ENCODE assay signal across 21 mouse cellular contexts in the genomic region with DNA sequence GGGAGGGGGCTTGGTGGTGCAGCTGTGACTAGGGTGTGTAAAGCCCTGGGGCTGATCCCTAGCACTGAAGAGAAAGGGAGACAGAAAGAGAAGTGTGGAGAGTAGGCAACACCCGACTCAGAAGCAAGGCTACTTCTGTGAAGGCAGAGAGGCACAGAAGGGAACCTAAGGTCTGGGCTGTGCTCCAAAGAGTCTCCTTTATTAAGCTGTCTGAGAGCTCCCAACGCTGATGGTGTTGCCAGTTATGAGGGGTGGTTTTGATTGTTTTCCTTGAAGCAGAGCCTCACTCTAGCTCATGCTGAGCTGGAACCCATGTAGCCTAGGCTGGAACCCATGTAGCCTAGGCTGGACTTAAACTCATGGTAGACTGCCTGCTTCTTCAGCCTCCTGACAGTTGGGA. TPM values are rescaled to one million over a fixed set of nuclear protein-coding genes. Genes with fewer than 3 reads are reported as not detected.
DNase-seq lines count a peak whose midpoint lies in the region; ATAC-seq and TF ChIP-seq lines count a peak whose summit lies in the region.
"Had no signal": no experiment of that assay in that cellular context is flagged by ENCODE, and none has a peak within 500 bp of the region (broad histone marks: within the 10 kb centered on the region; RNA-seq: fewer than 3 reads in every experiment).

No protein-coding gene starts in this region.

- H3K9me3 ChIP-seq in intestine, embryonic 14.5 days (ENCODE audit: control insufficient read depth, low read length), result no peaks in the 10 kb centered on the region
- H3K9me3 ChIP-seq in intestine, postnatal 0 days (ENCODE audit: control insufficient read depth), result no peaks in the 10 kb centered on the region
- H3K9me3 ChIP-seq: forebrain, embryonic 15.5 days; liver, embryonic 12.5 days; midbrain, embryonic 13.5 days; neural tube, embryonic 13.5 days had no signal

- no peak overlapping the region for H3K9ac ChIP-seq in intestine, embryonic 14.5 days (ENCODE audit: low read length)
- no peak overlapping the region for H3K9ac ChIP-seq in intestine, postnatal 0 days (ENCODE audit: low read depth, low read length)
- H3K9ac ChIP-seq: forebrain, embryonic 15.5 days; liver, embryonic 12.5 days; liver, postnatal 0 days; midbrain, embryonic 13.5 days; neural tube, embryonic 13.5 days had no signal

- H3K27me3 ChIP-seq in intestine, embryonic 14.5 days (replicated peaks; ENCODE audit: control insufficient read depth, insufficient read depth, low read length), result no peaks in the 10 kb centered on the region
- H3K27me3 ChIP-seq in intestine, postnatal 0 days (replicated peaks; ENCODE audit: control insufficient read depth, insufficient read depth, low read length), result no peaks in the 10 kb centered on the region
- H3K27me3 ChIP-seq: forebrain, embryonic 15.5 days; liver, embryonic 12.5 days; midbrain, embryonic 13.5 days; neural tube, embryonic 13.5 days had no signal

- peak; percentile 60 for DNase-seq in cerebellum, adult 9-10 months
- no peak for DNase-seq in cerebellum, postnatal 4 days (ENCODE audit: low spot score in 2 of 2)
- peak; percentile 10 for DNase-seq in intestine, embryonic 14.5 days (ENCODE audit: low spot score)
- DNase-seq in cerebellum, adult 9-11 months, result peak; percentile 60
- DNase-seq in spleen, postnatal 14 days (ENCODE audit: low spot score in 2 of 2), result no peak
- DNase-seq in spleen, postnatal 36 days (ENCODE audit: low spot score in 2 of 2), result no peak
- DNase-seq: adrenal gland, postnatal 14 days; kidney, adult 11 months; kidney, postnatal 14 days; liver, postnatal 0 days; right cerebral cortex, postnatal 4 days; thymus, postnatal 4 days had no signal

- H3K4me3 ChIP-seq in intestine, embryonic 14.5 days (ENCODE audit: low read depth, low read length), result no peak overlapping the region
- no peak overlapping the region for H3K4me3 ChIP-seq in intestine, postnatal 0 days (ENCODE audit: low read depth, low read length)
- H3K4me3 ChIP-seq: forebrain, embryonic 15.5 days; left cerebral cortex, adult 2 months; liver, embryonic 12.5 days; midbrain, embryonic 13.5 days; neural tube, embryonic 13.5 days had no signal

- 82% methylated on average over 2 of the region's 2 CpGs for WGBS in intestine, embryonic 14.5 days
- 80% methylated on average over 2 of the region's 2 CpGs for WGBS in intestine, postnatal 0 days

- TF ChIP-seq CTCF in intestine, postnatal 0 days (IDR thresholded peaks at IDR 0.05; ENCODE audit: low read depth), result no peak

- H3K4me1 ChIP-seq in intestine, embryonic 14.5 days (replicated peaks; ENCODE audit: control insufficient read depth, insufficient read depth, low read length), result no peaks in the 10 kb centered on the region
- no peaks in the 10 kb centered on the region for H3K4me1 ChIP-seq in intestine, postnatal 0 days (replicated peaks; ENCODE audit: control insufficient read depth, insufficient read depth, low read length)
- H3K4me1 ChIP-seq: liver, embryonic 12.5 days had no signal

- no peak overlapping the region for H3K4me2 ChIP-seq in intestine, embryonic 14.5 days (ENCODE audit: low read length)
- H3K4me2 ChIP-seq in intestine, postnatal 0 days (replicated peaks; ENCODE audit: low read depth), result no peak overlapping the region
- H3K4me2 ChIP-seq: forebrain, embryonic 15.5 days; liver, embryonic 12.5 days; midbrain, embryonic 13.5 days; neural tube, embryonic 13.5 days had no signal

- H3K36me3 ChIP-seq in intestine, embryonic 14.5 days (ENCODE audit: control insufficient read depth, insufficient read depth, low read length), result peaks cover 18% of the 10 kb centered on the region
- peaks cover 9% of the 10 kb centered on the region; the same call in 1 of the 2 replicates for H3K36me3 ChIP-seq in intestine, postnatal 0 days (ENCODE audit: control insufficient read depth, insufficient read depth)
- H3K36me3 ChIP-seq: liver, embryonic 12.5 days had no signal

- no peak overlapping the region for H3K27ac ChIP-seq in intestine, embryonic 14.5 days (ENCODE audit: low read depth)
- no peak overlapping the region for H3K27ac ChIP-seq in intestine, postnatal 0 days (ENCODE audit: low read depth, low read length)
- H3K27ac ChIP-seq: forebrain, embryonic 15.5 days; left cerebral cortex, adult 2 months; liver, embryonic 12.5 days; macrophage; midbrain, embryonic 13.5 days; neural tube, embryonic 13.5 days had no signal

- ATAC-seq in intestine, embryonic 14.5 days (replicated peaks; ENCODE audit: low FRiP score, low TSS enrichment, low read depth), result no peak
- ATAC-seq in intestine, postnatal 0 days, result no peak
- ATAC-seq: CD4-positive, CD25-positive, alpha-beta regulatory T cell, adult 4 months; forebrain, embryonic 15.5 days; liver, embryonic 12.5 days; liver, postnatal 0 days; lung, postnatal 0 days; midbrain, embryonic 13.5 days had no signal

RNA-seq across cellular contexts. Expression of gene Lrrc49, which starts 25.0 kb away (rescaled TPM):
- polyA plus RNA-seq in intestine, embryonic 14.5 days (2014; fragmentation: Nextera tagmentation; extraction: Ambion mirVana), result 18.7 and 21.2 TPM in 2 replicates
- 8.1 and 10.1 TPM in 2 replicates for polyA plus RNA-seq in intestine, postnatal 0 days (2015; fragmentation: Nextera tagmentation; extraction: Ambion mirVana)

RNA-seq across cellular contexts. Expression of gene Larp6, which starts 49.9 kb away (rescaled TPM):
- polyA plus RNA-seq in intestine, embryonic 14.5 days (2014; fragmentation: Nextera tagmentation; extraction: Ambion mirVana), result 2.2 and 2.7 TPM in 2 replicates
- polyA plus RNA-seq in intestine, postnatal 0 days (2015; fragmentation: Nextera tagmentation; extraction: Ambion mirVana), result 1.1 and 1.2 TPM in 2 replicates
- polyA plus RNA-seq: CD4-positive, CD25-positive, alpha-beta regulatory T cell, adult 4 months had no signal

Comparison
In these comparisons a context has a peak if more than half of its experiments do, and no peak if none do; other contexts are left out.
1. DNase-seq: peak in cerebellum, adult 9-10 months (single experiment), intestine, embryonic 14.5 days (single experiment) and cerebellum, adult 9-11 months (single experiment); none in cerebellum, postnatal 4 days (0 of 2), spleen, postnatal 14 days (0 of 2) and spleen, postnatal 36 days (0 of 2).